In the genomic region with DNA sequence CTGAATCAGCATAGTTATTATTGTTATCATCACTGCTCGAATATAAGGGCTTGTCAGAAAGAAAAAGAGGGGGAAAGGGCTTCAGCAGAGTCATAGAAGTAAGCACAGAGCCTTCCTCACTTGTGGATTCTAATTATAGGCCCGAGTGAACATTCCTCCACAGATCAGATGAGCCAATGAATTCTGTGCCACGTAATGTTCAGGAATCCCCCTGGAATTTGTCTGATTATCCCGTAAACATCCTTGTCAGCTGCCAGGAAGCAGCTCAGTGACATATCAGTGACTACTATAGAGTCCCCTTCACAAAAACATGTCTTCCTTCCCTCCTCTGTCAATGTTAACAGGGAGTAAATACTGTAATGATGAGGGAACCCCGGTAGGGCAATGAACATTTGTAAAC, we compare ENCODE assay signal across 26 mouse cellular contexts. TPM values are rescaled to one million over a fixed set of nuclear protein-coding genes. Genes with fewer than 3 reads are reported as not detected.
DNase-seq lines count a peak whose midpoint lies in the region; ATAC-seq and TF ChIP-seq lines count a peak whose summit lies in the region.
"Had no signal": no experiment of that assay in that cellular context is flagged by ENCODE, and none has a peak within 500 bp of the region (broad histone marks: within the 10 kb centered on the region; RNA-seq: fewer than 3 reads in every experiment).

No protein-coding gene starts in this region.

- no peak overlapping the region for H3K9ac ChIP-seq in heart, embryonic 13.5 days
- no peak overlapping the region for H3K9ac ChIP-seq in limb, embryonic 14.5 days (ENCODE audit: low read depth, low read length, severe bottlenecking)
- H3K9ac ChIP-seq in midbrain, embryonic 15.5 days, result no peak overlapping the region
- H3K9ac ChIP-seq in midbrain, postnatal 0 days (replicated peaks; ENCODE audit: low read length, poor library complexity, severe bottlenecking), result no peak overlapping the region
- H3K9ac ChIP-seq: embryonic facial prominence, embryonic 15.5 days; kidney, embryonic 15.5 days; liver, embryonic 15.5 days had no signal

- ATAC-seq in heart, embryonic 13.5 days (ENCODE audit: extremely low read depth, insufficient number of reproducible peaks, low FRiP score, low TSS enrichment), result no peak
- 0 out of 2 replicates have a peak, but pooled peaks have one; percentile 26 for ATAC-seq in limb, embryonic 14.5 days (ENCODE audit: low FRiP score, low read depth)
- peak; percentile 51; the same call in 1 of the 2 replicates for ATAC-seq in midbrain, embryonic 15.5 days (replicated peaks)
- ATAC-seq in midbrain, postnatal 0 days (ENCODE audit: low FRiP score), result no peak
- ATAC-seq: forebrain, embryonic 14.5 days; intestine, postnatal 0 days had no signal

- peak overlapping the region; percentile 33 for H3K4me2 ChIP-seq in heart, embryonic 13.5 days
- no peak overlapping the region for H3K4me2 ChIP-seq in limb, embryonic 14.5 days (replicated peaks; ENCODE audit: low read depth, low read length, severe bottlenecking)
- no peak overlapping the region for H3K4me2 ChIP-seq in midbrain, embryonic 15.5 days
- no peak overlapping the region for H3K4me2 ChIP-seq in midbrain, postnatal 0 days (ENCODE audit: low read depth, low read length, poor library complexity, severe bottlenecking)
- H3K4me2 ChIP-seq: embryonic facial prominence, embryonic 15.5 days; kidney, embryonic 15.5 days; liver, embryonic 15.5 days had no signal

- no peaks in the 10 kb centered on the region for H3K9me3 ChIP-seq in heart, embryonic 13.5 days
- no peaks in the 10 kb centered on the region for H3K9me3 ChIP-seq in limb, embryonic 14.5 days (ENCODE audit: control insufficient read depth, low read length)
- H3K9me3 ChIP-seq in limb, embryonic 10.5 days (replicated peaks), result no peaks in the 10 kb centered on the region
- no peaks in the 10 kb centered on the region for H3K9me3 ChIP-seq in midbrain, embryonic 15.5 days
- H3K9me3 ChIP-seq in midbrain, postnatal 0 days (ENCODE audit: low read length), result no peaks in the 10 kb centered on the region
- H3K9me3 ChIP-seq: embryonic facial prominence, embryonic 15.5 days; kidney, embryonic 15.5 days; liver, embryonic 15.5 days; megakaryocyte, embryonic 14.5 days had no signal

- H3K36me3 ChIP-seq in heart, embryonic 13.5 days, result no peaks in the 10 kb centered on the region
- no peaks in the 10 kb centered on the region for H3K36me3 ChIP-seq in limb, embryonic 14.5 days (ENCODE audit: control insufficient read depth, insufficient read depth, low read length)
- H3K36me3 ChIP-seq in limb, embryonic 10.5 days, result no peaks in the 10 kb centered on the region
- H3K36me3 ChIP-seq in midbrain, embryonic 15.5 days (replicated peaks), result no peaks in the 10 kb centered on the region
- H3K36me3 ChIP-seq in midbrain, postnatal 0 days (ENCODE audit: insufficient read depth, low read length), result no peaks in the 10 kb centered on the region
- H3K36me3 ChIP-seq: embryonic facial prominence, embryonic 15.5 days; G1E; kidney, embryonic 15.5 days; liver, embryonic 15.5 days had no signal

- no peak for TF ChIP-seq CTCF in midbrain, postnatal 0 days (IDR thresholded peaks at IDR 0.05)

- no peak for TF ChIP-seq POLR2A in limb, embryonic 14.5 days (IDR thresholded peaks at IDR 0.05; ENCODE audit: borderline replicate concordance, extremely low read depth, insufficient read depth, insufficient read length)

- peak overlapping the region; percentile 29; the same call in 1 of the 2 replicates for H3K27ac ChIP-seq in heart, embryonic 13.5 days (replicated peaks)
- H3K27ac ChIP-seq in limb, embryonic 14.5 days (replicated peaks; ENCODE audit: low read depth, low read length), result no peak overlapping the region
- H3K27ac ChIP-seq in limb, embryonic 10.5 days, result no peak overlapping the region
- H3K27ac ChIP-seq in midbrain, embryonic 15.5 days, result no peak overlapping the region
- no peak overlapping the region for H3K27ac ChIP-seq in midbrain, postnatal 0 days (ENCODE audit: low read depth, low read length)
- H3K27ac ChIP-seq: embryonic facial prominence, embryonic 15.5 days; gastrocnemius, adult 2 months; kidney, embryonic 15.5 days; liver, embryonic 15.5 days had no signal

- no peak for DNase-seq in heart, postnatal 4 days
- DNase-seq in limb, embryonic 14.5 days (ENCODE audit: low spot score), result peak; percentile 15
- DNase-seq in limb, embryonic 10.5 days (ENCODE audit: low spot score), result no peak
- DNase-seq in midbrain, postnatal 0 days (ENCODE audit: low spot score), result no peak
- DNase-seq in cerebellum, adult 8-10 months, result no peak
- DNase-seq: adrenal gland, adult 2 months; B cell, adult 2 months; cerebellum, adult 2 months; cerebellum, postnatal 36 days; embryo, embryonic 11 days; gastrocnemius, adult 2 months; kidney, postnatal 4 days; liver; lung, postnatal 36 days; right cerebral cortex, postnatal 25 days; spleen, adult 18-20 months had no signal

- no peak overlapping the region for H3K4me3 ChIP-seq in heart, embryonic 13.5 days
- no peak overlapping the region for H3K4me3 ChIP-seq in limb, embryonic 14.5 days (replicated peaks; ENCODE audit: low read length)
- H3K4me3 ChIP-seq in limb, embryonic 10.5 days, result no peak overlapping the region
- no peak overlapping the region for H3K4me3 ChIP-seq in midbrain, embryonic 15.5 days
- no peak overlapping the region for H3K4me3 ChIP-seq in midbrain, postnatal 0 days (ENCODE audit: low read depth, low read length)
- H3K4me3 ChIP-seq: embryonic facial prominence, embryonic 15.5 days; gastrocnemius, adult 2 months; kidney, embryonic 15.5 days; liver, embryonic 15.5 days; megakaryocyte, embryonic 14.5 days had no signal

- no peaks in the 10 kb centered on the region for H3K27me3 ChIP-seq in heart, embryonic 13.5 days (replicated peaks)
- H3K27me3 ChIP-seq in limb, embryonic 14.5 days (ENCODE audit: control insufficient read depth, insufficient read depth, low read length), result no peaks in the 10 kb centered on the region
- no peaks in the 10 kb centered on the region for H3K27me3 ChIP-seq in limb, embryonic 10.5 days (ENCODE audit: low read depth, poor library complexity, severe bottlenecking)
- H3K27me3 ChIP-seq in midbrain, embryonic 15.5 days (replicated peaks), result no peaks in the 10 kb centered on the region
- no peaks in the 10 kb centered on the region for H3K27me3 ChIP-seq in midbrain, postnatal 0 days (ENCODE audit: insufficient read depth, low read length)
- H3K27me3 ChIP-seq: CH12.LX; embryonic facial prominence, embryonic 15.5 days; kidney, embryonic 15.5 days; liver, embryonic 15.5 days; megakaryocyte, embryonic 14.5 days had no signal

- WGBS in heart, embryonic 13.5 days, result 11% methylated on average over 5 of the region's 5 CpGs
- WGBS in limb, embryonic 14.5 days, result 46% methylated on average over 5 of the region's 5 CpGs
- WGBS in limb, embryonic 10.5 days, result 66% methylated on average over 5 of the region's 5 CpGs
- 28% methylated on average over 5 of the region's 5 CpGs for WGBS in midbrain, embryonic 15.5 days
- WGBS in midbrain, postnatal 0 days, result 22% methylated on average over 5 of the region's 5 CpGs

- peaks cover 21% of the 10 kb centered on the region for H3K4me1 ChIP-seq in heart, embryonic 13.5 days
- no peaks in the 10 kb centered on the region for H3K4me1 ChIP-seq in limb, embryonic 14.5 days (ENCODE audit: control insufficient read depth, insufficient read depth, low read length)
- H3K4me1 ChIP-seq in limb, embryonic 10.5 days, result no peaks in the 10 kb centered on the region
- H3K4me1 ChIP-seq in midbrain, embryonic 15.5 days, result peaks cover 11% of the 10 kb centered on the region
- peaks cover 9% of the 10 kb centered on the region for H3K4me1 ChIP-seq in midbrain, postnatal 0 days (ENCODE audit: insufficient read depth, low read length)
- H3K4me1 ChIP-seq: embryonic facial prominence, embryonic 15.5 days; liver, embryonic 15.5 days; megakaryocyte, embryonic 14.5 days had no signal

RNA-seq across cellular contexts. Expression of a gene that starts 50.9 kb away (rescaled TPM):
- 2.3 and 2.8 TPM in 2 replicates for polyA plus RNA-seq in heart, embryonic 13.5 days (2015; fragmentation: Nextera tagmentation; extraction: Ambion mirVana)
- total RNA-seq in heart, postnatal 4 days (2021), result 1 to 10 TPM; 4.0 to 4.4 TPM
- 2.8 and 3.2 TPM in 2 replicates for polyA plus RNA-seq in limb, embryonic 14.5 days (2012; rRNA removed)
- 5.0 and 6.3 TPM in 2 replicates for polyA plus RNA-seq in limb, embryonic 14.5 days (2014; fragmentation: Nextera tagmentation; extraction: Ambion mirVana)
- polyA plus RNA-seq in limb, embryonic 10.5 days (2016; fragmentation: Nextera tagmentation; extraction: Ambion mirVana), result 1.4 and 2.9 TPM in 2 replicates
- polyA plus RNA-seq in midbrain, embryonic 15.5 days (2015; fragmentation: Nextera tagmentation; extraction: Ambion mirVana), result 55.9 and 57.7 TPM in 2 replicates
- 41.0 and 51.6 TPM in 2 replicates for total RNA-seq in midbrain, postnatal 0 days (2014; rRNA removed)
- 54.6 and 55.1 TPM in 2 replicates for polyA plus RNA-seq in midbrain, postnatal 0 days (2015; fragmentation: Nextera tagmentation; extraction: Ambion mirVana)
- total RNA-seq: adrenal gland, adult 2 months; CH12.LX; gastrocnemius, adult 2 months had no signal
- polyA plus RNA-seq: adrenal gland, adult 2 months; G1E had no signal

Comparison
In these comparisons a context has a peak if more than half of its experiments do, and no peak if none do; other contexts are left out.
1. ATAC-seq: peak in limb, embryonic 14.5 days (single experiment) and midbrain, embryonic 15.5 days (single experiment); none in heart, embryonic 13.5 days (single experiment) and midbrain, postnatal 0 days (single experiment).